Comparison of ENCODE assay signal across 19 mouse cellular contexts in genomic region chr10:121469625-121470024, GRCm38 (mm10). TPM values are rescaled to one million over a fixed set of nuclear protein-coding genes. Genes with fewer than 3 reads are reported as not detected.
DNase-seq lines count a peak whose midpoint lies in the region; ATAC-seq lines count a peak whose summit lies in the region.
"Had no signal": no experiment of that assay in that cellular context is flagged by ENCODE, and none has a peak within 500 bp of the region (broad histone marks: within the 10 kb centered on the region; RNA-seq: fewer than 3 reads in every experiment).

No protein-coding gene starts in this region.

- no peak for ATAC-seq in lung, embryonic 15.5 days (ENCODE audit: borderline replicate concordance, extremely low read depth, low FRiP score, low TSS enrichment)
- no peak for ATAC-seq in limb, embryonic 12.5 days (ENCODE audit: insufficient number of reproducible peaks, insufficient read depth, low FRiP score, low TSS enrichment, low read depth)
- no peak for ATAC-seq in liver, embryonic 15.5 days (ENCODE audit: insufficient read depth)
- no peak for ATAC-seq in megakaryocyte, adult 5-6 weeks (ENCODE audit: poor library complexity, severe bottlenecking)
- no peak for ATAC-seq in midbrain, embryonic 16.5 days
- ATAC-seq: forebrain, postnatal 0 days; midbrain, embryonic 15.5 days had no signal

- 37% methylated on average over 3 of the region's 3 CpGs for WGBS in lung, embryonic 15.5 days
- 46% methylated on average over 3 of the region's 3 CpGs for WGBS in limb, embryonic 12.5 days
- WGBS in liver, embryonic 15.5 days (ENCODE audit: insufficient replicate concordance): 13% methylated on average over 3 of the region's 3 CpGs
- WGBS in midbrain, embryonic 16.5 days: 78% methylated on average over 3 of the region's 3 CpGs

- 0 out of 2 replicates have a peak overlapping the region, but pooled peaks have one; percentile 19 for H3K4me2 ChIP-seq in lung, embryonic 15.5 days
- H3K4me2 ChIP-seq in limb, embryonic 12.5 days: no peak overlapping the region
- H3K4me2 ChIP-seq in liver, embryonic 15.5 days: 0 out of 2 replicates have a peak overlapping the region, but pooled peaks have one; percentile 21
- no peak overlapping the region for H3K4me2 ChIP-seq in midbrain, embryonic 16.5 days (ENCODE audit: low read length)
- H3K4me2 ChIP-seq: heart, embryonic 11.5 days; midbrain, embryonic 15.5 days had no signal

- 0 out of 2 replicates have a peak overlapping the region, but pooled peaks have one; percentile 46 for H3K27ac ChIP-seq in lung, embryonic 15.5 days
- H3K27ac ChIP-seq in limb, embryonic 12.5 days: peak overlapping the region; percentile 60; the same call in 1 of the 2 replicates
- H3K27ac ChIP-seq in liver, embryonic 15.5 days (replicated peaks): no peak overlapping the region
- H3K27ac ChIP-seq in midbrain, embryonic 16.5 days (ENCODE audit: low read length): no peak overlapping the region
- H3K27ac ChIP-seq: kidney, postnatal 0 days; midbrain, embryonic 15.5 days had no signal

- no peak for DNase-seq in lung, postnatal 10 days
- DNase-seq in adrenal gland, postnatal 4 days (ENCODE audit: low spot score in 2 of 2): no peak
- DNase-seq: adrenal gland, postnatal 14 days; cerebellum, adult 9-10 months; embryo, embryonic 11 days; forebrain, postnatal 0 days; heart, postnatal 4 days; lung, postnatal 4 days; right cerebral cortex, postnatal 14 days; thymus, adult 18-20 months had no signal

- H3K9ac ChIP-seq in lung, embryonic 15.5 days: no peak overlapping the region
- H3K9ac ChIP-seq in limb, embryonic 12.5 days (replicated peaks): no peak overlapping the region
- H3K9ac ChIP-seq in liver, embryonic 15.5 days: no peak overlapping the region
- no peak overlapping the region for H3K9ac ChIP-seq in midbrain, embryonic 16.5 days (ENCODE audit: low read depth, low read length)
- H3K9ac ChIP-seq: forebrain, postnatal 0 days; midbrain, embryonic 15.5 days had no signal

- H3K4me3 ChIP-seq in lung, embryonic 15.5 days: no peak overlapping the region
- H3K4me3 ChIP-seq in limb, embryonic 12.5 days (replicated peaks): no peak overlapping the region
- no peak overlapping the region for H3K4me3 ChIP-seq in liver, embryonic 15.5 days (replicated peaks)
- H3K4me3 ChIP-seq in midbrain, embryonic 16.5 days (ENCODE audit: low read depth, low read length): no peak overlapping the region
- H3K4me3 ChIP-seq: midbrain, embryonic 15.5 days had no signal

- H3K27me3 ChIP-seq in lung, embryonic 15.5 days: no peaks in the 10 kb centered on the region
- H3K27me3 ChIP-seq in limb, embryonic 12.5 days: no peaks in the 10 kb centered on the region
- peaks cover 5% of the 10 kb centered on the region for H3K27me3 ChIP-seq in liver, embryonic 15.5 days
- H3K27me3 ChIP-seq in midbrain, embryonic 16.5 days (ENCODE audit: control insufficient read depth, insufficient read depth, low read depth, low read length): peaks cover 8% of the 10 kb centered on the region
- H3K27me3 ChIP-seq: CH12.LX had no signal

- H3K9me3 ChIP-seq in lung, embryonic 15.5 days: no peaks in the 10 kb centered on the region
- no peaks in the 10 kb centered on the region for H3K9me3 ChIP-seq in limb, embryonic 12.5 days
- no peaks in the 10 kb centered on the region for H3K9me3 ChIP-seq in liver, embryonic 15.5 days (replicated peaks)
- H3K9me3 ChIP-seq in midbrain, embryonic 16.5 days (replicated peaks; ENCODE audit: control insufficient read depth, low read length, poor library complexity, severe bottlenecking): no peaks in the 10 kb centered on the region
- H3K9me3 ChIP-seq: midbrain, embryonic 15.5 days had no signal

- H3K4me1 ChIP-seq in lung, embryonic 15.5 days: peaks cover 80% of the 10 kb centered on the region
- peaks cover 78% of the 10 kb centered on the region for H3K4me1 ChIP-seq in limb, embryonic 12.5 days (replicated peaks)
- H3K4me1 ChIP-seq in liver, embryonic 15.5 days (replicated peaks): peaks cover 78% of the 10 kb centered on the region
- H3K4me1 ChIP-seq in midbrain, embryonic 16.5 days (ENCODE audit: control insufficient read depth, insufficient read depth, low read length): peaks cover 4% of the 10 kb centered on the region

- H3K36me3 ChIP-seq in lung, embryonic 15.5 days: no peaks in the 10 kb centered on the region
- no peaks in the 10 kb centered on the region for H3K36me3 ChIP-seq in limb, embryonic 12.5 days
- H3K36me3 ChIP-seq in liver, embryonic 15.5 days (replicated peaks): no peaks in the 10 kb centered on the region
- no peaks in the 10 kb centered on the region for H3K36me3 ChIP-seq in midbrain, embryonic 16.5 days (ENCODE audit: control insufficient read depth, insufficient read depth, low read length)
- H3K36me3 ChIP-seq: midbrain, embryonic 15.5 days had no signal

RNA-seq across cellular contexts. Expression of gene Rassf3, which starts 6.5 kb away (rescaled TPM):
- polyA plus RNA-seq in lung, embryonic 15.5 days (2015; fragmentation: Nextera tagmentation; extraction: Ambion mirVana): 18.3 and 20.8 TPM in 2 replicates
- polyA plus RNA-seq in limb, embryonic 12.5 days (2016; fragmentation: Nextera tagmentation; extraction: Ambion mirVana): 20.2 and 22.2 TPM in 2 replicates
- 11.3 and 11.9 TPM in 2 replicates for polyA plus RNA-seq in liver, embryonic 15.5 days (2015; fragmentation: Nextera tagmentation; extraction: Ambion mirVana)
- 10 to 100 TPM; 37.6 to 44.5 TPM for total RNA-seq in adrenal gland, postnatal 4 days (2021)
- 65.7 and 65.8 TPM in 2 replicates for total RNA-seq in megakaryocyte, adult 5-6 weeks (2015)
- total RNA-seq in megakaryocyte, adult 5-6 weeks (2017): 56.4 and 56.8 TPM in 2 replicates
- 4.2 and 4.6 TPM in 2 replicates for polyA plus RNA-seq in midbrain, embryonic 16.5 days (2015; fragmentation: Nextera tagmentation; extraction: Ambion mirVana)

Comparison
In these comparisons a context has a peak if more than half of its experiments do, and no peak if none do; other contexts are left out.
1. H3K27ac ChIP-seq: peak in lung, embryonic 15.5 days (single experiment) and limb, embryonic 12.5 days (single experiment); none in liver, embryonic 15.5 days (single experiment) and midbrain, embryonic 16.5 days (single experiment).
2. H3K4me2 ChIP-seq: peak in lung, embryonic 15.5 days (single experiment) and liver, embryonic 15.5 days (single experiment); none in limb, embryonic 12.5 days (single experiment) and midbrain, embryonic 16.5 days (single experiment).